In the genomic region with DNA sequence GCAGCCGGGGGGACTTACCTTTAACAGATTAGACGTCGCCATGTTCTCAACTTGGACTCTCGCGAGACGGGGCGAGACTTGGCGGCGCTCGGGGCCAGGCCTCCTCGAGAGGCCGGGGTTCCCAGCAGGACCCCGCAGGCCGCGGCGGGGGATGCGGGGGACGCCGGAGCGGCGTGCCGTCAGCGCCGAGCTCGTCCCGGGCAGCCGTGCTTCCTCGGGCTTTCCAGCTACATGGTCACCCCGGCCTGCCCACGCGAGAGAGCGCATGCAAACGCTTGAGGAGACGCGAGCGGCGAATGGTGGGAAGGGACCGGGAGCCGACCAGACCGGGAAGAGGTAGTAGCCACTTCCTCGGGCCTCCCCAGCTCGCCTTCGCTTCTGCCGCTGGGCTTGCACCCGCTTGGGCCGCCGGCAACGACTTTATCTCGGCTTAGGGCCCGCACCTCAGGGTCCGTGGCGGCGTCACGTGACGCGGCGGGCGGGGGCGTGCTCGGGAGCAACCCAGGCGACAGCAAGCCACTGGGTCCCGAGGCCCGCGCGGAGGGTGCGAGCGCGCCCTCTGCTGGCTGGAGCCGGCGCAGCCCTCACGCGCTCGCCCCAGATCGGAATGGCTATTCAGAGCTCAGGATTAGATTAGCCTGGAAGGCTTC, we compare ENCODE assay signal across 8 mouse cellular contexts. TPM values are rescaled to one million over a fixed set of nuclear protein-coding genes. Genes with fewer than 3 reads are reported as not detected.
DNase-seq lines count a peak whose midpoint lies in the region; ATAC-seq lines count a peak whose summit lies in the region.

No protein-coding gene starts in this region.

- no peaks in the 10 kb centered on the region for H3K4me1 ChIP-seq in hindbrain, embryonic 11.5 days (replicated peaks; ENCODE audit: control insufficient read depth, insufficient read depth, low read length)

- peak overlapping the region; percentile 99 for H3K9ac ChIP-seq in hindbrain, embryonic 11.5 days (ENCODE audit: low read depth, low read length)

- no peaks in the 10 kb centered on the region for H3K27me3 ChIP-seq in hindbrain, embryonic 11.5 days (ENCODE audit: control insufficient read depth, insufficient read depth, low read length)

- no peaks in the 10 kb centered on the region for H3K36me3 ChIP-seq in hindbrain, embryonic 11.5 days (ENCODE audit: control insufficient read depth, insufficient read depth, low read length)

- ATAC-seq in frontal cortex, adult (ENCODE audit: low TSS enrichment) = peak; percentile 90
- peak; percentile 98 for ATAC-seq in hindbrain, embryonic 11.5 days (ENCODE audit: low FRiP score)

- H3K9me3 ChIP-seq in hindbrain, embryonic 11.5 days (ENCODE audit: control insufficient read depth, low read length) = no peaks in the 10 kb centered on the region

- peak overlapping the region; percentile 93 for H3K4me3 ChIP-seq in hindbrain, embryonic 11.5 days (ENCODE audit: low read depth, low read length)

- DNase-seq in MEL-GATA-1-ER (ENCODE audit: extremely low read depth, low read depth) = peak; percentile 79
- DNase-seq in cerebellum, adult 8-10 months = peak; percentile 92
- peak; percentile 96 for DNase-seq in hindbrain, embryonic 11.5 days (ENCODE audit: low spot score)
- peak; percentile 96 to 97 for DNase-seq in layer of hippocampus, postnatal 10 days (ENCODE audit: low spot score in 2 of 2)
- peak; percentile 96 for DNase-seq in lung, postnatal 10 days
- DNase-seq in ovary, postnatal 36 days (ENCODE audit: low spot score) = peak; percentile 94
- DNase-seq in thymus, postnatal 25 days = peak; percentile 96

- under 1% methylated on average over 73 of the region's 74 CpGs for WGBS in hindbrain, embryonic 11.5 days

- peak overlapping the region; percentile 94 for H3K27ac ChIP-seq in hindbrain, embryonic 11.5 days (ENCODE audit: low read depth, low read length)

- H3K4me2 ChIP-seq in hindbrain, embryonic 11.5 days (replicated peaks; ENCODE audit: low read depth, low read length) = peak overlapping the region; percentile 73

RNA-seq across cellular contexts. Expression of a gene that starts 2.7 kb away (rescaled TPM):
- 50.2 and 54.3 TPM in 2 replicates for polyA plus RNA-seq in hindbrain, embryonic 11.5 days (2014; fragmentation: Nextera tagmentation; extraction: Ambion mirVana)
- total RNA-seq in layer of hippocampus, postnatal 10 days (2021) = 10 to 100 TPM; 58.0 TPM

RNA-seq across cellular contexts. Expression of a gene that starts 38.9 kb away (rescaled TPM):
- polyA plus RNA-seq in hindbrain, embryonic 11.5 days (2014; fragmentation: Nextera tagmentation; extraction: Ambion mirVana) = 4.6 and 5.9 TPM in 2 replicates
- 1 to 10 TPM; 1.8 to 1.9 TPM for total RNA-seq in layer of hippocampus, postnatal 10 days (2021)

RNA-seq across cellular contexts. Expression of a gene that starts 57.0 kb away (rescaled TPM):
- 61.9 and 67.4 TPM in 2 replicates for polyA plus RNA-seq in hindbrain, embryonic 11.5 days (2014; fragmentation: Nextera tagmentation; extraction: Ambion mirVana)
- total RNA-seq in layer of hippocampus, postnatal 10 days (2021) = 100 to 1,000 TPM; 138 to 139 TPM

Comparison
In these comparisons a context has a peak if more than half of its experiments do, and no peak if none do; other contexts are left out.
1. Peak in every context shown above with its lines: DNase-seq, ATAC-seq, H3K4me3 ChIP-seq and H3K27ac ChIP-seq.